Mouse (Mus musculus): ENCODE measurements around the gene Nbeal2. TPM values are rescaled to one million over a fixed set of nuclear protein-coding genes. Genes with fewer than 3 reads are reported as not detected.

The Nbeal2 gene
- 1.7 and 2.8 TPM in 2 replicates for polyA plus RNA-seq (2015; fragmentation: Nextera tagmentation; extraction: Ambion mirVana)

- WGBS (ENCODE audit: insufficient replicate concordance), result under 1% methylated on average over 63 of the region's 75 CpGs
- Histone ChIP-seq H3K27me3 (ENCODE audit: control insufficient read depth, insufficient read depth, low read depth, low read length) (peaks cover 26% of the 10 kb centered on the region), H3K4me2 (ENCODE audit: low read depth, low read length) (peak within 1 kb of the TSS; percentile 99), H3K36me3 (ENCODE audit: control insufficient read depth, insufficient read depth) (no peaks in the 10 kb centered on the region), H3K4me1 (ENCODE audit: control insufficient read depth, low read depth, low read length) (peaks cover 35% of the 10 kb centered on the region), H3K27ac (ENCODE audit: low read length) (peak within 1 kb of the TSS; percentile 66), H3K9ac (ENCODE audit: low read depth, low read length) (peak within 1 kb of the TSS; percentile 78), H3K4me3 (ENCODE audit: low read depth, low read length) (peak within 1 kb of the TSS; percentile 75), H3K9me3 (replicated peaks; ENCODE audit: control insufficient read depth, low read length) (no peaks in the 10 kb centered on the region)
- peak; percentile 85 for ATAC-seq (ENCODE audit: low read depth)
These were observed at the start of gene Nbeal2 for GRCm38 (mm10) chr9:110653655-110654461. Nbeal2 (minus strand) TSS chr9:110654161.

GRCm38 (mm10) chr9:110702848-110703247, 48.9 kb upstream of the Nbeal2 start:
- H3K4me2 ChIP-seq (ENCODE audit: low read depth, low read length), result no peak overlapping the region
- no peak overlapping the region for H3K27ac ChIP-seq (ENCODE audit: low read length)
- 0 out of 2 replicates have a peak, but pooled peaks cover 2% of the 10 kb centered on the region for H3K36me3 ChIP-seq (ENCODE audit: control insufficient read depth, insufficient read depth)
- no peaks in the 10 kb centered on the region for H3K27me3 ChIP-seq (ENCODE audit: control insufficient read depth, insufficient read depth, low read depth, low read length)
- ATAC-seq (ENCODE audit: low read depth), result no peak
- H3K9ac ChIP-seq (ENCODE audit: low read depth, low read length), result no peak overlapping the region
- WGBS (ENCODE audit: insufficient replicate concordance), result 45% methylated on average over 1 of the region's 1 CpGs
- no peaks in the 10 kb centered on the region for H3K9me3 ChIP-seq (replicated peaks; ENCODE audit: control insufficient read depth, low read length)
- no peak overlapping the region for H3K4me3 ChIP-seq (ENCODE audit: low read depth, low read length)
- peaks cover 19% of the 10 kb centered on the region for H3K4me1 ChIP-seq (ENCODE audit: control insufficient read depth, low read depth, low read length)

- no peaks in the 10 kb centered on the region for H3K27me3 ChIP-seq (ENCODE audit: control insufficient read depth, insufficient read depth, low read depth, low read length)
- no peak overlapping the region for H3K4me3 ChIP-seq (ENCODE audit: low read depth, low read length)
- no peak for ATAC-seq (ENCODE audit: low read depth)
- 0 out of 2 replicates have a peak, but pooled peaks cover 2% of the 10 kb centered on the region for H3K36me3 ChIP-seq (ENCODE audit: control insufficient read depth, insufficient read depth)
- H3K9ac ChIP-seq (ENCODE audit: low read depth, low read length), result no peak overlapping the region
- no peaks in the 10 kb centered on the region for H3K9me3 ChIP-seq (replicated peaks; ENCODE audit: control insufficient read depth, low read length)
- peaks cover 19% of the 10 kb centered on the region for H3K4me1 ChIP-seq (ENCODE audit: control insufficient read depth, low read depth, low read length)
- H3K4me2 ChIP-seq (ENCODE audit: low read depth, low read length), result no peak overlapping the region
- H3K27ac ChIP-seq (ENCODE audit: low read length), result no peak overlapping the region
- 76% methylated on average over 12 of the region's 12 CpGs for WGBS (ENCODE audit: insufficient replicate concordance)
These were observed 47.4 kb upstream of the Nbeal2 start for GRCm38 (mm10) chr9:110701114-110702032.

GRCm38 (mm10) chr9:110699574-110699973, 45.6 kb upstream of the Nbeal2 start:
- H3K4me1 ChIP-seq (ENCODE audit: control insufficient read depth, low read depth, low read length), result peaks cover 19% of the 10 kb centered on the region
- no peaks in the 10 kb centered on the region for H3K9me3 ChIP-seq (replicated peaks; ENCODE audit: control insufficient read depth, low read length)
- no peaks in the 10 kb centered on the region for H3K27me3 ChIP-seq (ENCODE audit: control insufficient read depth, insufficient read depth, low read depth, low read length)
- H3K9ac ChIP-seq (ENCODE audit: low read depth, low read length), result no peak overlapping the region
- peak; percentile 97 for ATAC-seq (ENCODE audit: low read depth)
- H3K4me3 ChIP-seq (ENCODE audit: low read depth, low read length), result no peak overlapping the region
- H3K27ac ChIP-seq (ENCODE audit: low read length), result peak overlapping the region; percentile 64; the same call in 1 of the 2 replicates
- 0 out of 2 replicates have a peak overlapping the region, but pooled peaks have one; percentile 3 for H3K4me2 ChIP-seq (ENCODE audit: low read depth, low read length)
- H3K36me3 ChIP-seq (ENCODE audit: control insufficient read depth, insufficient read depth), result 0 out of 2 replicates have a peak, but pooled peaks cover 2% of the 10 kb centered on the region
- WGBS (ENCODE audit: insufficient replicate concordance), result 47% methylated on average over 3 of the region's 3 CpGs

GRCm38 (mm10) chr9:110697465-110697864, 43.5 kb upstream of the Nbeal2 start:
- no peak for ATAC-seq (ENCODE audit: low read depth)
- Histone ChIP-seq H3K4me2 (ENCODE audit: low read depth, low read length) (no peak overlapping the region), H3K4me3 (ENCODE audit: low read depth, low read length) (no peak overlapping the region), H3K27me3 (ENCODE audit: control insufficient read depth, insufficient read depth, low read depth, low read length) (no peaks in the 10 kb centered on the region), H3K36me3 (ENCODE audit: control insufficient read depth, insufficient read depth) (0 out of 2 replicates have a peak, but pooled peaks cover 2% of the 10 kb centered on the region), H3K9me3 (replicated peaks; ENCODE audit: control insufficient read depth, low read length) (no peaks in the 10 kb centered on the region), H3K9ac (ENCODE audit: low read depth, low read length) (no peak overlapping the region), H3K27ac (ENCODE audit: low read length) (no peak overlapping the region), H3K4me1 (ENCODE audit: control insufficient read depth, low read depth, low read length) (peaks cover 15% of the 10 kb centered on the region)
- 66% methylated on average over 3 of the region's 3 CpGs for WGBS (ENCODE audit: insufficient replicate concordance)

- Histone ChIP-seq H3K36me3 (ENCODE audit: control insufficient read depth, insufficient read depth) (0 out of 2 replicates have a peak, but pooled peaks cover 2% of the 10 kb centered on the region), H3K27ac (ENCODE audit: low read length) (no peak overlapping the region), H3K4me3 (ENCODE audit: low read depth, low read length) (no peak overlapping the region), H3K9me3 (replicated peaks; ENCODE audit: control insufficient read depth, low read length) (no peaks in the 10 kb centered on the region), H3K4me1 (ENCODE audit: control insufficient read depth, low read depth, low read length) (peaks cover 15% of the 10 kb centered on the region), H3K9ac (ENCODE audit: low read depth, low read length) (no peak overlapping the region), H3K4me2 (ENCODE audit: low read depth, low read length) (no peak overlapping the region), H3K27me3 (ENCODE audit: control insufficient read depth, insufficient read depth, low read depth, low read length) (no peaks in the 10 kb centered on the region)
- ATAC-seq (ENCODE audit: low read depth), result no peak
- 81% methylated on average over 5 of the region's 5 CpGs for WGBS (ENCODE audit: insufficient replicate concordance)
These were observed 42.5 kb upstream of the Nbeal2 start for GRCm38 (mm10) chr9:110696427-110696826.

- H3K9me3 ChIP-seq (replicated peaks; ENCODE audit: control insufficient read depth, low read length), result no peaks in the 10 kb centered on the region
These were observed 41.3 kb upstream of the Nbeal2 start for GRCm38 (mm10) chr9:110695165-110695755.

GRCm38 (mm10) chr9:110689261-110689779, 35.4 kb upstream of the Nbeal2 start:
- Histone ChIP-seq H3K4me1 (ENCODE audit: control insufficient read depth, low read depth, low read length) (peaks cover 14% of the 10 kb centered on the region), H3K9me3 (replicated peaks; ENCODE audit: control insufficient read depth, low read length) (no peaks in the 10 kb centered on the region), H3K4me2 (ENCODE audit: low read depth, low read length) (peak overlapping the region; percentile 36; the same call in 1 of the 2 replicates), H3K9ac (ENCODE audit: low read depth, low read length) (no peak overlapping the region), H3K4me3 (ENCODE audit: low read depth, low read length) (no peak overlapping the region; the same call in 1 of the 2 replicates), H3K27ac (ENCODE audit: low read length) (no peak overlapping the region), H3K36me3 (ENCODE audit: control insufficient read depth, insufficient read depth) (no peaks in the 10 kb centered on the region), H3K27me3 (ENCODE audit: control insufficient read depth, insufficient read depth, low read depth, low read length) (no peaks in the 10 kb centered on the region)
- WGBS (ENCODE audit: insufficient replicate concordance), result 66% methylated on average over 8 of the region's 8 CpGs
- no peak for ATAC-seq (ENCODE audit: low read depth)

More at GRCm38 (mm10) chr9:110695165-110695755, 41.3 kb upstream of the Nbeal2 start:
- no peak for ATAC-seq (ENCODE audit: low read depth)
- H3K9ac ChIP-seq (ENCODE audit: low read depth, low read length), result no peak overlapping the region
- no peaks in the 10 kb centered on the region for H3K36me3 ChIP-seq (ENCODE audit: control insufficient read depth, insufficient read depth)
- H3K4me2 ChIP-seq (ENCODE audit: low read depth, low read length), result no peak overlapping the region
- WGBS (ENCODE audit: insufficient replicate concordance), result 67% methylated on average over 4 of the region's 4 CpGs
- peaks cover 11% of the 10 kb centered on the region for H3K4me1 ChIP-seq (ENCODE audit: control insufficient read depth, low read depth, low read length)
- H3K27ac ChIP-seq (ENCODE audit: low read length), result no peak overlapping the region
- H3K27me3 ChIP-seq (ENCODE audit: control insufficient read depth, insufficient read depth, low read depth, low read length), result no peaks in the 10 kb centered on the region
- H3K4me3 ChIP-seq (ENCODE audit: low read depth, low read length), result no peak overlapping the region

Data from liver, embryonic 16.5 days (tissue).